Mouse (Mus musculus): ENCODE data around the gene Gna15. TPM values are rescaled to one million over a fixed set of nuclear protein-coding genes. Genes with fewer than 3 reads are reported as not detected.

The Gna15 gene
- polyA plus RNA-seq, 1 experiment from 2014 or later: 1.4 TPM

DNA sequence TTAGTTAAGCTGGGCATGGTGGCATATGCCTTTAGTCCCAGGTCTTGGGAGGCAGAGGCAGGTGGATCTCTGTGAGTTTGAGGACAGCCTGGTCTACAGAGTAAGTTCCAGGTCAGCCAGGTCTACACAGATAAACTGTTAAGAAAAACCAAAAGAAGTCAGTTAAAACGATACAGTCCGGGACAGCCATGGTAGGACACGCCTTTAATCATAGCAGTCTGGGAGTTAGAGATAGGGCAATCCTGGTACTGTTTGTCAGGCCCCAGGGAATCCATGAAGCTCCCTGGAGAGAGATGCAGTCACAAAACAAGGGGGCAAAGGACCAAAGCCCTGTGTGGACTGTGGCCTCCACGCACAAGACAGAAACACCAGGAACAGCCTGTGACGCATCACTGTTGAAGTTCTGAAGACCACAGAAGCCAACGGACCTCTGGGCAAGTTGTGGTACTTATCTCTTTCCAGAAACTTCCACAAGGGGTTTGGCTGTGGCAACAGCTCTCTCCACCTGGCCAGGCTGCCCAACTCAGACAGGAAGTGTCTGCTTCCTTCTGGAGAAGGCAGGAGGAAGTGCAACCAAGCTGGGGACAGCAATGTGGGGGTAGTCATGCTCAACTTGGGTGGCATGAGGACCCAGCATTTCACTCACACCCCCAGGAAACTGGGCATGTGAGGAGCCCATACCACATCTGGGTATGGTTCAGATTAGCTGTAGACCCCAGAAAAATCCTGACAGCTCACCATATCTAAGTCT, 4.6 kb downstream of the Gna15 start:
- H3K27me3 ChIP-seq: peaks cover 16% of the 10 kb centered on the region
- peaks cover 5% of the 10 kb centered on the region; the same call in 1 of the 2 replicates for H3K4me1 ChIP-seq (replicated peaks)
- H3K9ac ChIP-seq (replicated peaks): no peak overlapping the region
- 89% methylated on average over 6 of the region's 6 CpGs for WGBS
- no peak overlapping the region for H3K27ac ChIP-seq
- no peaks in the 10 kb centered on the region for H3K36me3 ChIP-seq
- H3K4me2 ChIP-seq: no peak overlapping the region
- H3K9me3 ChIP-seq: no peaks in the 10 kb centered on the region
- no peak for ATAC-seq (ENCODE audit: insufficient number of reproducible peaks, insufficient read depth, low FRiP score, low TSS enrichment, low read depth)
- no peak overlapping the region for H3K4me3 ChIP-seq (replicated peaks)

DNA sequence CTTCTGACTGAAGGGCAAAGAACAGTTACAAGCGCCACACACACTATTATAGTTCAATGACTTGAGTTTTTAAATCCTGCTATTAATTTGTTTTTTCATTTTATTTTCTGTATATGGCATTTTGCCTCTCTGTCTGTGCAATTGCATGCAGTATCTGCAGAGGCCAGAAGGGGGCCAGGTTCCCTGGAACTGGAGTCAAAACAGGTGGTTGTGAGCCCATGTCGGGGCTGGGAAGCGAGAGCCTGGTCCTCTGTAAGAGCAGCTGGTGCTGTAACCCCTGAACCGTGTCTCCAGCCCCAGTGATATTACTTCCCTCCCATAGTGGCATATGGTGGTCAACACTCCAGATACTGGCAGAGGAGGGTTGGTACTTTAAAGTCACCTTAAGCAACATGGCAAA, 5.5 kb downstream of the Gna15 start:
- no peak for ATAC-seq (ENCODE audit: insufficient number of reproducible peaks, insufficient read depth, low FRiP score, low TSS enrichment, low read depth)
- no peak overlapping the region for H3K4me2 ChIP-seq
- H3K27ac ChIP-seq: no peak overlapping the region
- H3K9me3 ChIP-seq: 0 out of 2 replicates have a peak, but pooled peaks cover 8% of the 10 kb centered on the region
- H3K27me3 ChIP-seq: peaks cover 7% of the 10 kb centered on the region
- peaks cover under 1% of the 10 kb centered on the region; the same call in 1 of the 2 replicates for H3K4me1 ChIP-seq (replicated peaks)
- no peak overlapping the region for H3K9ac ChIP-seq (replicated peaks)
- H3K36me3 ChIP-seq: no peaks in the 10 kb centered on the region
- 14% methylated on average over 4 of the region's 4 CpGs for WGBS
- H3K4me3 ChIP-seq (replicated peaks): no peak overlapping the region

DNA sequence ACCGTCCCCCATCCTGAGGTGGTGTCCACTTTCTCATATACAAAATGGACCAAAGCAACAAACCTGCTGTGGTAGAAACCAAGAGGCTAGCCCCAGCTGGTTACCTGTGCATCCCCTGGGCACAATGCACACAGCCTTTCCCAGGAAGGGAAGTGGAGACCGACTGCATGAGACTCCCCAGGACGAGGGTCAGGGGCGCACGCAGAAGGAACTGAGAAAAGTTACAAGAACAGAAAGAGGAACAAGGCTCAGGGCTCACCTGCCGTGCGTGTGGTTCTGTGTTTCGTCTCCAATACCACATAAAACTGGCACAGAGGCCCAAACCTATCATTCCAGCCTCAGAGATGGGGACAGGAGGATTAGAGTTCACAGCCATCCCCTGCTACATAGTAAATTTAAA, 6.8 kb downstream of the Gna15 start:
- Histone ChIP-seq H3K9me3 (0 out of 2 replicates have a peak, but pooled peaks cover 8% of the 10 kb centered on the region), H3K4me2 (no peak overlapping the region), H3K9ac (replicated peaks) (no peak overlapping the region), H3K4me3 (replicated peaks) (no peak overlapping the region), H3K27me3 (peaks cover 12% of the 10 kb centered on the region), H3K36me3 (no peaks in the 10 kb centered on the region), H3K27ac (no peak overlapping the region), H3K4me1 (replicated peaks) (peaks cover under 1% of the 10 kb centered on the region; the same call in 1 of the 2 replicates)
- no peak for ATAC-seq (ENCODE audit: insufficient number of reproducible peaks, insufficient read depth, low FRiP score, low TSS enrichment, low read depth)
- 59% methylated on average over 8 of the region's 8 CpGs for WGBS

DNA sequence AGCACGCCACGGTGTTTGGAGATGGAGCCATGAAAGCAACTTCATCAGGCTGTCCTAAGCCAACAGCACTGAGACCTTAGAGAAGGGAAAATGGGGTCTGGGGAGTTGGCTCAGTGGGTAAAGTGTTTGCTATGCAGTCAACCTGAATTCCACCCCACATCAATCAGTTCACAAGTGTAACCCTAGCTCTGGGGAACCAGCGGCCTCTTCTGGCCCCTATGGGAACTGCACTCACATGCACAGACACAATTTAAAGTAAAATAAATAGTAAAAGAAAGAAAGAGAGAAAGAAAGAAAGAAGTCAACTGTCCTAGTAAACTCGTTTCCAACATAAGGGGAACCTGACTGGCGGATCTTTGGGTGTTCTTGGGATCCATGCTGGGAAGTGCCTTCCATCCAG, 10.2 kb downstream of the Gna15 start:
- 76% methylated on average over 5 of the region's 5 CpGs for WGBS
- Histone ChIP-seq H3K4me2 (no peak overlapping the region), H3K9me3 (peaks cover 8% of the 10 kb centered on the region; the same call in 1 of the 2 replicates), H3K27ac (no peak overlapping the region), H3K4me1 (replicated peaks) (peaks cover 4% of the 10 kb centered on the region; the same call in 1 of the 2 replicates), H3K27me3 (peaks cover 25% of the 10 kb centered on the region), H3K4me3 (replicated peaks) (no peak overlapping the region), H3K36me3 (no peaks in the 10 kb centered on the region), H3K9ac (replicated peaks) (no peak overlapping the region)
- no peak for ATAC-seq (ENCODE audit: insufficient number of reproducible peaks, insufficient read depth, low FRiP score, low TSS enrichment, low read depth)

DNA sequence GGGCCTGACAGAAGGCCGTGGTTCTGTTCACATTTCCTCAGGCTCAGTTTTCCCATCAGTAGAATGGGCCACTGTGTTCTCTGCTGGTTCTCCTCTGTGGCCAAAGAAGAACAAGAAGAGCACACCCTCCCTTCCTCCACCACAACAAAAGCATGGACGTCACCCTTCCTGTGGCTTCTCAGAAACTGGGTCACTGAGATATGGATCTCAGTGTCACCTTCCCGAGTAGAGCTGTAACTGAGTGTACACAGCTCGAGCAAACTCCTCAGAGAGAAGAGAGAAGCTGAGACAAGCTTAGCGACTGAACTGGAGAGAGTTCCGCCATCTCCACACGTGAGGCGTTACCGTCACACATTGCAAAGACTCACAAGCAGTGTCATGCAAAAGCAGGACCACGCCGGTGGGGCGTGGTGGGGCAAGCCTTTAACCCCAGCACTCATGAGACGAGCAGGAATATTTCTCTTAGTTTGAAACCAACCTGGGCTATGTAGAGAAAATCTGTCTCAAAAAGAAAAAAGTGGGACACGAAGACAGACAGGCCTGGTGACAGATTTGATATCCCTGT, 13.7 kb downstream of the Gna15 start:
- no peak overlapping the region for H3K4me3 ChIP-seq (replicated peaks)
- H3K27me3 ChIP-seq: peaks cover 25% of the 10 kb centered on the region
- H3K27ac ChIP-seq: no peak overlapping the region
- no peak for ATAC-seq (ENCODE audit: insufficient number of reproducible peaks, insufficient read depth, low FRiP score, low TSS enrichment, low read depth)
- 77% methylated on average over 14 of the region's 14 CpGs for WGBS
- no peak overlapping the region for H3K9ac ChIP-seq (replicated peaks)
- H3K4me1 ChIP-seq (replicated peaks): 0 out of 2 replicates have a peak, but pooled peaks cover 4% of the 10 kb centered on the region
- no peaks in the 10 kb centered on the region for H3K36me3 ChIP-seq
- H3K9me3 ChIP-seq: peaks cover 8% of the 10 kb centered on the region; the same call in 1 of the 2 replicates
- no peak overlapping the region for H3K4me2 ChIP-seq

DNA sequence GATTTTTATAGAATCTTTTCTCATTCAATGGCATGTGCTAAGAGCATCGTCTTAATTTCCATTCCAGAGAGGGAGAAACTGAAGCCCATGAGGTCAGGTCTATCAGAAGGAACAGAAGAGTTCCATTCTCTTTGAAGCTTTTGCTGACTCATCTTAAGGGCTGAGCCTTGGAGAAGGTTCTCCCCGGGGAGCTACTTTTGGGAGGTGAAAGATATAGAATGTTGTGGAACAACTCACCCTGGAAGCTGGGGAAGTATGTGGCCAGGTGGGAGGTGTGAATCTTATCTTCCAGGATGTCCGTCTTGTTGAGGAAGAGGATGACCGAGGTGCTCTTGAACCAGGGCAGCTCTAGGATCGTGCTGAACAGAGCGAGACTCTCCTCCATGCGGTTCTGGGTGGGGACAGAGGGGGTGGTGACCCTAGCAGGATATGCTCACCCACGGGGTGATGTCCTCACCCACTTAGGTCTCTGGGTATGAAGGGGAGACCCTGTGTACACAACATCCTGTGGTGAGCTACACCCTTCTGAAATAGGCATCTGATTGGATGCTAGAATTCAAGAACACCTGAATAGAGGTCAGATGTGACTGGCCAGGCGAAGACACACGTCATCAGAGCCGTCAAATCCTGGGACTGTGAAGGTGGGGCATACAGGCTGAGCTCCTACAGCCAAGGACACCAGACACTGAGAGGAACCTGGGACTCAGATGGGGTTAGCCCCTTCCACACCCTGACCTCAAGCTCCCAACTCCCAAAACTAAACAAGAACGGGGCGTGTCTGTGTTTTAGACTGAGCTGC, 16.1 kb downstream of the Gna15 start:
- Histone ChIP-seq H3K9me3 (no peaks in the 10 kb centered on the region; the same call in 1 of the 2 replicates), H3K27me3 (peaks cover 28% of the 10 kb centered on the region), H3K4me2 (no peak overlapping the region), H3K9ac (replicated peaks) (no peak overlapping the region), H3K36me3 (no peaks in the 10 kb centered on the region), H3K4me3 (replicated peaks) (no peak overlapping the region), H3K4me1 (replicated peaks) (peaks cover 4% of the 10 kb centered on the region; the same call in 1 of the 2 replicates), H3K27ac (no peak overlapping the region)
- ATAC-seq (ENCODE audit: insufficient number of reproducible peaks, insufficient read depth, low FRiP score, low TSS enrichment, low read depth): no peak
- 72% methylated on average over 13 of the region's 13 CpGs for WGBS

DNA sequence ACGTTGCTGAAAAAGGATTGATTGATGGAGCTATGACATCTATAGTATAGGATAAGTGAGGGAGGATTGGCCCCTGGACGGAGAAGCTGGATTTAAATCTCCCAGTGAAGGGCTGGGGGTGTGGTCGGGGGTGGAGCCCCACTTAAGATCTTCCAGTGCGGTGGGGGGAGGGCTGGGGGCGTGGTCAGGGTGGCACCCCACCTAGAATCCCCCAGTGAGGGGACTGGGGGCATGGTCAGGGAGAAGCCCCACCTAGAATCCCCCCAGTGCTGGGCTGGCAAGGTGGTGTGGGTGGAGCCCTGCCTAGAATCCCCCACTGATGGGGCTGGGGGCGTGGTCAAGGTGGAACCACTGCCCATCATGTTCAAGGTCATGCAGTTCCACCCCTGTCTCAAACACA, 16.9 kb downstream of the Gna15 start:
- no peak overlapping the region for H3K27ac ChIP-seq
- ATAC-seq (ENCODE audit: insufficient number of reproducible peaks, insufficient read depth, low FRiP score, low TSS enrichment, low read depth): no peak
- 33% methylated on average over 6 of the region's 6 CpGs for WGBS

DNA sequence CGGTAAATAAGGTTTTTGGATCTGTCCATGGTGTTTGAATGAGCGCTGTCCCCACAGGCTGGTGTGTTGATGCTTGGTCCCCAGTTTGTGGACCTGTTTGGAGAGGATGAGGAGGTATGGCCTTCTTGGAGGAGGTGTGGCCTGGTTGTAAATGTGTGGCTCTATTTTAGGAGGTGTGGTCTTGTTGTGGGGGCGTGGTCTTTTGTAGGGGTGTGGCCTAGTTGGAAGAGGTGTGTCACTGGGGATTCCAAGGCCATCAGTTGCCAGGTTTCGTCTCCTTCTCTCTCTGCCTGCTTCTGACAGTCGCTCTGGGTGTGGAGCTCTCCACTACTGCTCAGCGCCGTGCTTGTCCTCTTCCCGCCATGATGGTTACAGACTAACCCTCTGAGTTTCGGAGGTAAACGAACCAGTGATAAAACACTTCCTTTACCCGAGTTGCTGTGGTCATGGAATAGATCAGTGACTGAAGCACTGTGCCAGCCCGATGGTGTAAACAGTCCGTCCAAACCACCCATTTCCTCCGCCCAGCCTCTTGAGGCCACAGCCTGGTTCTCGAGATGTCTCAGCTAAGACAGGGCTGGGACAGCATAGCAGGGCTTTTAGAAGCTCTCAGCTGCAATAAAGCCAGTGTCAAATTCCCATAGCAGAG, 18.9 kb downstream of the Gna15 start:
- ATAC-seq (ENCODE audit: insufficient number of reproducible peaks, insufficient read depth, low FRiP score, low TSS enrichment, low read depth): no peak
- no peak overlapping the region for H3K4me2 ChIP-seq
- H3K9me3 ChIP-seq: no peaks in the 10 kb centered on the region; the same call in 1 of the 2 replicates
- no peaks in the 10 kb centered on the region; the same call in 1 of the 2 replicates for H3K4me1 ChIP-seq (replicated peaks)
- 82% methylated on average over 15 of the region's 15 CpGs for WGBS
- H3K27ac ChIP-seq: no peak overlapping the region
- no peak overlapping the region for H3K9ac ChIP-seq (replicated peaks)
- H3K4me3 ChIP-seq (replicated peaks): no peak overlapping the region
- no peaks in the 10 kb centered on the region for H3K36me3 ChIP-seq
- peaks cover 10% of the 10 kb centered on the region for H3K27me3 ChIP-seq

More for the DNA sequence above, 16.9 kb downstream of the Gna15 start:
- Histone ChIP-seq H3K4me1 (replicated peaks) (peaks cover 2% of the 10 kb centered on the region; the same call in 1 of the 2 replicates), H3K4me2 (no peak overlapping the region), H3K9ac (replicated peaks) (no peak overlapping the region), H3K9me3 (no peaks in the 10 kb centered on the region; the same call in 1 of the 2 replicates), H3K27me3 (peaks cover 21% of the 10 kb centered on the region), H3K4me3 (replicated peaks) (no peak overlapping the region), H3K36me3 (no peaks in the 10 kb centered on the region)

DNA sequence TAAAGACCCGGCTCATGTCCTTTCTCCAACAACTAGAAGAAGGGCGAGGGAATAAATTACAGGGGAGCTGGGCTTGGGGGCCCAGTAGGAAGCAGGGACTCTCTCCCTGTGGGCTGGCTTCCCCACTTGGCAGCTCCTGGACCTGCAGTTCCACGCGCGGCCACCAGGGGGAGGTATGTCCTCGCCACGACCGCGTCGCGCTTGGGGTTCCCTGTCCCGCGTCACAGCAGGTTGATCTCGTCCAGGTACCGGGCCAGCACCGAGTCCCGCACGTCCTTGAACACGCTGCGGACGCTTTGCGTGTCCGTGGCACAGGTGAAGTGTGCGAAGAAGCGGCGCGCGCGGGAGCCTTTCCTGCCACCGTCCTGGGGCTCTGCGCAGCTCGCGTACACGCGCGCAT, 21.4 kb downstream of the Gna15 start:
- H3K4me1 ChIP-seq (replicated peaks): no peaks in the 10 kb centered on the region; the same call in 1 of the 2 replicates
- H3K36me3 ChIP-seq: no peaks in the 10 kb centered on the region
- H3K9me3 ChIP-seq: no peaks in the 10 kb centered on the region
- peak overlapping the region; percentile 64 for H3K4me2 ChIP-seq
- H3K27ac ChIP-seq: no peak overlapping the region
- peak overlapping the region; percentile 36 for H3K4me3 ChIP-seq (replicated peaks)
- ATAC-seq (ENCODE audit: insufficient number of reproducible peaks, insufficient read depth, low FRiP score, low TSS enrichment, low read depth): no peak
- H3K9ac ChIP-seq (replicated peaks): peak overlapping the region; percentile 35; the same call in 1 of the 2 replicates
- 6% methylated on average over 36 of the region's 36 CpGs for WGBS
- peaks cover 10% of the 10 kb centered on the region for H3K27me3 ChIP-seq

DNA sequence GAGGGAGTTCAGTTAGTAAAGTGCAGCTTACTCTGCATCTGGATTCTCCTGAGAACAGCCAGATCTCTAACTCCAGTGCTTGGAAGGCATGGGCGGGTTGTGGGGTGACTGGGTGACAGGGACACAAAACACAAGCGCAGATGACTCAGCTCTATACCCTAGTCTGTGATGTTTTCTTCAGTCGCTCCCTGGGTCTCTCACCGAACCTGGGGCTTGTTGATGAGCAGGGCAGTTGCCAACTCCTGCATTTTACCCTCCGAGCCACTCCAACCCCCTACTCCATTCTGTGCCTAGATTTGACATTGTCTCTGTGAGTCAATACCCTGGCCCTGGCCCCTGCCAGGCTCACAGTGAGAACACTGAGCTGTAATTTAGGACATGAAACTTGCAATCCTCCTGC, 22.2 kb downstream of the Gna15 start:
- 82% methylated on average over 5 of the region's 5 CpGs for WGBS
- ATAC-seq (ENCODE audit: insufficient number of reproducible peaks, insufficient read depth, low FRiP score, low TSS enrichment, low read depth): no peak
- H3K36me3 ChIP-seq: no peaks in the 10 kb centered on the region
- H3K4me2 ChIP-seq: no peak overlapping the region
- H3K27me3 ChIP-seq: peaks cover 10% of the 10 kb centered on the region
- H3K9ac ChIP-seq (replicated peaks): no peak overlapping the region
- no peaks in the 10 kb centered on the region for H3K9me3 ChIP-seq
- peaks cover 3% of the 10 kb centered on the region; the same call in 1 of the 2 replicates for H3K4me1 ChIP-seq (replicated peaks)
- H3K4me3 ChIP-seq (replicated peaks): no peak overlapping the region
- no peak overlapping the region for H3K27ac ChIP-seq

Measured in limb, embryonic 12.5 days (tissue).